In the genomic region with DNA sequence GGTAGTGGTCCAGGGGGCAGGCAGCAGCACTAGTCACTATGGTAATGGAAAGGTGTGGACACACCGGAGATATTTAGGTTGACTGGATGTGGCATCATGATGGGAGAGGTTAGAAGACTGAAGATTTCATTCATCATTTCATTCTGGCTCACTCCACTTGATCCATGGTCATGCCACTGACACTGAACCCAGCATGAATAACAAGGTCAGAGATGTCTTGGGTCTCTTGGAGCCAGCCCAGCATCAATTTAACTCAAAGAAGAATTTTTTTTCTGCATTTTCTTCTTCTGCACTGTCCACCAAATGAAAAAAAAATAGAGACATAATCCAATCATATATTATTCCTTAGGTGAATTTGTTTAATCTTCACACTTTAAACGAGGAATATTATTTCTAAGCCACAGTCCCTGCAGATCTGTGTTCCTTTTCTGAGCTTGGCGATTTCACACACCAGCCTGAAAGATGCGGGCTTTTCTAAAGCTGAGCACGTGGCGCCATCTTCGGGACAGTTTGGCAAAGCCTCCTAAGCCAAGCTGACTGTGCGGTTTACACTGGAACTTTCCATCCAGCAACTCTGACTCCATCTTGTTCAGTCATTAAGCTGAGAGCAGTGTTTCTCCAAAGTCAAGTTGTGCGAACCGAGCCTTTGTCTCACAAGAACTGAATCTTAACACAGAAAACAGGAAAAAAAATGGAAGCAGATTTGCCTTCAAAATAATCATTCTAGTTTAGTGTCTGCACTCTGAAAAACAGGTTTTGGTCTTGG, we compare ENCODE assay signal across 9 mouse cellular contexts. TPM values are rescaled to one million over a fixed set of nuclear protein-coding genes. Genes with fewer than 3 reads are reported as not detected.
DNase-seq lines count a peak whose midpoint lies in the region; ATAC-seq and TF ChIP-seq lines count a peak whose summit lies in the region.
"Had no signal": no experiment of that assay in that cellular context is flagged by ENCODE, and none has a peak within 500 bp of the region (broad histone marks: within the 10 kb centered on the region; RNA-seq: fewer than 3 reads in every experiment).

No protein-coding gene starts in this region.

- WGBS in forebrain, postnatal 0 days, result 20% methylated on average over 10 of the region's 10 CpGs
- WGBS in hindbrain, embryonic 14.5 days, result 24% methylated on average over 10 of the region's 10 CpGs

- no peak overlapping the region for H3K27ac ChIP-seq in forebrain, postnatal 0 days (ENCODE audit: low read depth, low read length)
- H3K27ac ChIP-seq in hindbrain, embryonic 14.5 days, result no peak overlapping the region
- H3K27ac ChIP-seq: macrophage had no signal

- no peak overlapping the region for H3K4me2 ChIP-seq in forebrain, postnatal 0 days (ENCODE audit: low read depth)
- H3K4me2 ChIP-seq in hindbrain, embryonic 14.5 days (replicated peaks), result no peak overlapping the region

- H3K9ac ChIP-seq in forebrain, postnatal 0 days, result no peak overlapping the region
- no peak overlapping the region for H3K9ac ChIP-seq in hindbrain, embryonic 14.5 days

- no peak overlapping the region for H3K4me3 ChIP-seq in forebrain, postnatal 0 days (ENCODE audit: low read depth, low read length)
- H3K4me3 ChIP-seq in hindbrain, embryonic 14.5 days (replicated peaks; ENCODE audit: low read length), result no peak overlapping the region

- no peaks in the 10 kb centered on the region for H3K9me3 ChIP-seq in forebrain, postnatal 0 days (ENCODE audit: low read length)
- H3K9me3 ChIP-seq in hindbrain, embryonic 14.5 days (ENCODE audit: control insufficient read depth, low read length), result no peaks in the 10 kb centered on the region

- DNase-seq in NIH3T3 (ENCODE audit: low read depth), result peak; percentile 90
- peak; percentile 79 for DNase-seq in cerebellum, adult 11 months
- peak; percentile 95 for DNase-seq in forebrain, postnatal 0 days
- peak; percentile 95 for DNase-seq in hindbrain, embryonic 14.5 days (ENCODE audit: low spot score)
- peak; percentile 51 to 80 for DNase-seq in layer of hippocampus, postnatal 25 days (ENCODE audit: extremely low spot score in 1 of 2, low spot score in 1 of 2)
- DNase-seq in lung, postnatal 4 days, result peak; percentile 52 to 65
- peak; percentile 88 for DNase-seq in right cerebral cortex, adult 2 months (ENCODE audit: low spot score in 2 of 2)

- peak; percentile 95 for ATAC-seq in forebrain, postnatal 0 days
- ATAC-seq in hindbrain, embryonic 14.5 days (ENCODE audit: low FRiP score), result peak; percentile 84
- ATAC-seq in erythroblast, adult 5-6 weeks (replicated peaks; ENCODE audit: low FRiP score, poor library complexity, severe bottlenecking), result no peak

- TF ChIP-seq CTCF in forebrain, postnatal 0 days (IDR thresholded peaks at IDR 0.05; ENCODE audit: low read depth), result peak; percentile 94

- H3K36me3 ChIP-seq in forebrain, postnatal 0 days (ENCODE audit: insufficient read depth), result no peaks in the 10 kb centered on the region
- H3K36me3 ChIP-seq in hindbrain, embryonic 14.5 days (replicated peaks; ENCODE audit: control insufficient read depth, insufficient read depth), result no peaks in the 10 kb centered on the region

- no peaks in the 10 kb centered on the region for H3K27me3 ChIP-seq in forebrain, postnatal 0 days (ENCODE audit: insufficient read depth, low read length)
- no peaks in the 10 kb centered on the region for H3K27me3 ChIP-seq in hindbrain, embryonic 14.5 days (ENCODE audit: control insufficient read depth, insufficient read depth, low read length)

- H3K4me1 ChIP-seq in forebrain, postnatal 0 days (ENCODE audit: insufficient read depth), result no peaks in the 10 kb centered on the region
- no peaks in the 10 kb centered on the region for H3K4me1 ChIP-seq in hindbrain, embryonic 14.5 days (replicated peaks; ENCODE audit: control insufficient read depth, insufficient read depth, low read length)

RNA-seq across cellular contexts. Expression of gene Cerkl, which starts 42.6 kb away (rescaled TPM):
- total RNA-seq in forebrain, postnatal 0 days (2014; rRNA removed), result 0.15 and 0.52 TPM in 2 replicates
- 1.1 and 1.2 TPM in 2 replicates for polyA plus RNA-seq in forebrain, postnatal 0 days (2015; fragmentation: Nextera tagmentation; extraction: Ambion mirVana)
- polyA plus RNA-seq in hindbrain, embryonic 14.5 days (2014; fragmentation: Nextera tagmentation; extraction: Ambion mirVana), result 1.2 and 1.7 TPM in 2 replicates
- 1 to 10 TPM; 5.4 to 5.7 TPM for total RNA-seq in layer of hippocampus, postnatal 25 days (2021)
- 10.0 TPM in 1 of 2 replicates, not detected in the other for total RNA-seq in erythroblast, adult 5-6 weeks (2015; ENCODE audit: low replicate concordance)
- 19.4 TPM in 2 replicates for total RNA-seq in erythroblast, adult 5-6 weeks (2017; ENCODE audit: low replicate concordance)

RNA-seq across cellular contexts. Expression of gene Neurod1, which starts 42.6 kb away (rescaled TPM):
- total RNA-seq in forebrain, postnatal 0 days (2014; rRNA removed), result 14.2 and 15.9 TPM in 2 replicates
- polyA plus RNA-seq in forebrain, postnatal 0 days (2015; fragmentation: Nextera tagmentation; extraction: Ambion mirVana), result 29.8 and 43.0 TPM in 2 replicates
- 35.4 and 38.0 TPM in 2 replicates for polyA plus RNA-seq in hindbrain, embryonic 14.5 days (2014; fragmentation: Nextera tagmentation; extraction: Ambion mirVana)
- 10 to 100 TPM; 32.8 to 40.4 TPM for total RNA-seq in layer of hippocampus, postnatal 25 days (2021)
- not detected in 2 replicates for total RNA-seq in erythroblast, adult 5-6 weeks (2015; ENCODE audit: low replicate concordance)
- total RNA-seq in erythroblast, adult 5-6 weeks (2017; ENCODE audit: low replicate concordance), result not detected in 2 replicates
- polyA plus RNA-seq: macrophage had no signal

Comparison
In these comparisons a context has a peak if more than half of its experiments do, and no peak if none do; other contexts are left out.
1. RNA of gene Neurod1, which starts 42.6 kb away (total RNA-seq): 32.8 to 40.4 TPM in layer of hippocampus, postnatal 25 days and 14.2 to 15.9 TPM in forebrain, postnatal 0 days; not detected in erythroblast, adult 5-6 weeks; every median in the first group is over 10 times any median in the second.
2. Peak in every context shown above with its lines, with median percentiles within 50 percentile points of each other: DNase-seq.